25 mouse cellular contexts compared by ENCODE assay signal in genomic region chr12:106460650-106461049, GRCm38 (mm10).
DNase-seq lines count a peak whose midpoint lies in the region; ATAC-seq lines count a peak whose summit lies in the region.
"Had no signal": no experiment of that assay in that cellular context is flagged by ENCODE, and none has a peak within 500 bp of the region (broad histone marks: within the 10 kb centered on the region; RNA-seq: fewer than 3 reads in every experiment).

No protein-coding gene starts in this region.

- WGBS in forebrain, embryonic 10.5 days = 87% methylated on average over 7 of the region's 7 CpGs
- 83% methylated on average over 7 of the region's 7 CpGs for WGBS in forebrain, embryonic 12.5 days
- 80% methylated on average over 7 of the region's 7 CpGs for WGBS in midbrain, embryonic 11.5 days
- WGBS in midbrain, embryonic 13.5 days = 79% methylated on average over 7 of the region's 7 CpGs

- no peak for DNase-seq in forebrain, embryonic 10.5 days (ENCODE audit: extremely low spot score, low spot score)
- DNase-seq in midbrain, embryonic 11.5 days (ENCODE audit: low spot score, missing footprints) = peak; percentile 60
- peak; percentile 61 for DNase-seq in brain, adult 2 months (ENCODE audit: low read depth, low spot score)
- no peak for DNase-seq in adrenal gland, adult 18-20 months (ENCODE audit: low spot score in 2 of 2)
- DNase-seq: adrenal gland, adult 2 months; adrenal gland, postnatal 10 days; adrenal gland, postnatal 25 days; B cell, adult 2 months; cerebellum, adult 11-12 months; cerebellum, adult 2 months; cerebellum, adult 9-10 months; cerebellum, postnatal 10 days; cerebellum, postnatal 25 days; forebrain, postnatal 0 days had no signal

- no peak overlapping the region for H3K9ac ChIP-seq in forebrain, embryonic 12.5 days
- H3K9ac ChIP-seq in midbrain, embryonic 11.5 days (ENCODE audit: low read length) = no peak overlapping the region
- H3K9ac ChIP-seq in midbrain, embryonic 13.5 days (replicated peaks) = no peak overlapping the region
- H3K9ac ChIP-seq: embryonic facial prominence, embryonic 12.5 days; forebrain, embryonic 13.5 days; forebrain, embryonic 15.5 days; forebrain, postnatal 0 days had no signal

- H3K4me1 ChIP-seq in forebrain, embryonic 10.5 days = peaks cover 31% of the 10 kb centered on the region
- peaks cover 20% of the 10 kb centered on the region for H3K4me1 ChIP-seq in forebrain, embryonic 12.5 days
- peaks cover 17% of the 10 kb centered on the region for H3K4me1 ChIP-seq in midbrain, embryonic 11.5 days (ENCODE audit: control insufficient read depth, insufficient read depth, low read length)
- peaks cover 10% of the 10 kb centered on the region for H3K4me1 ChIP-seq in midbrain, embryonic 13.5 days (replicated peaks)
- H3K4me1 ChIP-seq: embryonic facial prominence, embryonic 12.5 days; forebrain, embryonic 15.5 days had no signal

- no peak overlapping the region for H3K4me3 ChIP-seq in forebrain, embryonic 10.5 days
- no peak overlapping the region for H3K4me3 ChIP-seq in forebrain, embryonic 12.5 days (replicated peaks)
- no peak overlapping the region for H3K4me3 ChIP-seq in midbrain, embryonic 11.5 days (ENCODE audit: low read depth, low read length)
- no peak overlapping the region for H3K4me3 ChIP-seq in midbrain, embryonic 13.5 days (replicated peaks)
- H3K4me3 ChIP-seq: embryonic facial prominence, embryonic 10.5 days; embryonic facial prominence, embryonic 12.5 days; forebrain, embryonic 13.5 days; forebrain, embryonic 15.5 days had no signal

- H3K4me2 ChIP-seq in forebrain, embryonic 12.5 days = no peak overlapping the region
- no peak overlapping the region for H3K4me2 ChIP-seq in midbrain, embryonic 11.5 days
- no peak overlapping the region for H3K4me2 ChIP-seq in midbrain, embryonic 13.5 days (replicated peaks)
- H3K4me2 ChIP-seq: embryonic facial prominence, embryonic 12.5 days; forebrain, embryonic 13.5 days; forebrain, embryonic 15.5 days had no signal

- ATAC-seq in forebrain, embryonic 12.5 days (ENCODE audit: low FRiP score) = no peak
- no peak for ATAC-seq in midbrain, embryonic 11.5 days (ENCODE audit: low FRiP score)
- ATAC-seq in midbrain, embryonic 13.5 days = no peak
- ATAC-seq: activated CD4-positive, CD25-positive, alpha-beta regulatory T cell, adult 4 months; CD4-positive, CD25-positive, alpha-beta regulatory T cell, adult 4 months; forebrain, embryonic 13.5 days; forebrain, embryonic 15.5 days; forebrain, postnatal 0 days; Patski had no signal

- H3K36me3 ChIP-seq in forebrain, embryonic 10.5 days (replicated peaks) = no peaks in the 10 kb centered on the region
- no peaks in the 10 kb centered on the region for H3K36me3 ChIP-seq in forebrain, embryonic 12.5 days (replicated peaks)
- no peaks in the 10 kb centered on the region for H3K36me3 ChIP-seq in midbrain, embryonic 11.5 days (ENCODE audit: control insufficient read depth, insufficient read depth, low read length)
- no peaks in the 10 kb centered on the region for H3K36me3 ChIP-seq in midbrain, embryonic 13.5 days
- H3K36me3 ChIP-seq: embryonic facial prominence, embryonic 10.5 days; embryonic facial prominence, embryonic 12.5 days; forebrain, embryonic 15.5 days; G1E had no signal

- H3K9me3 ChIP-seq in forebrain, embryonic 10.5 days = no peaks in the 10 kb centered on the region
- no peaks in the 10 kb centered on the region for H3K9me3 ChIP-seq in forebrain, embryonic 12.5 days
- H3K9me3 ChIP-seq in midbrain, embryonic 11.5 days (ENCODE audit: control insufficient read depth, low read length) = no peaks in the 10 kb centered on the region
- H3K9me3 ChIP-seq in midbrain, embryonic 13.5 days = no peaks in the 10 kb centered on the region
- H3K9me3 ChIP-seq: embryonic facial prominence, embryonic 10.5 days; embryonic facial prominence, embryonic 12.5 days; forebrain, embryonic 13.5 days; forebrain, embryonic 15.5 days had no signal

- 0 out of 2 replicates have a peak overlapping the region, but pooled peaks have one; percentile 15 for H3K27ac ChIP-seq in forebrain, embryonic 10.5 days
- no peak overlapping the region for H3K27ac ChIP-seq in forebrain, embryonic 12.5 days
- H3K27ac ChIP-seq in midbrain, embryonic 11.5 days (ENCODE audit: low read depth, low read length) = no peak overlapping the region
- no peak overlapping the region for H3K27ac ChIP-seq in midbrain, embryonic 13.5 days
- H3K27ac ChIP-seq: embryonic facial prominence, embryonic 10.5 days; embryonic facial prominence, embryonic 12.5 days; forebrain, embryonic 13.5 days; forebrain, embryonic 15.5 days had no signal

- peaks cover 37% of the 10 kb centered on the region for H3K27me3 ChIP-seq in forebrain, embryonic 10.5 days (ENCODE audit: poor library complexity, severe bottlenecking)
- H3K27me3 ChIP-seq in forebrain, embryonic 12.5 days = peaks cover 18% of the 10 kb centered on the region
- no peaks in the 10 kb centered on the region for H3K27me3 ChIP-seq in midbrain, embryonic 11.5 days (ENCODE audit: control insufficient read depth, insufficient read depth, low read length)
- peaks cover 13% of the 10 kb centered on the region for H3K27me3 ChIP-seq in midbrain, embryonic 13.5 days
- H3K27me3 ChIP-seq: CH12.LX; forebrain, embryonic 15.5 days had no signal

Comparison
In these comparisons a context has a peak if more than half of its experiments do, and no peak if none do; other contexts are left out.
1. DNase-seq: peak in midbrain, embryonic 11.5 days (single experiment) and brain, adult 2 months (single experiment); none in forebrain, embryonic 10.5 days (single experiment) and adrenal gland, adult 18-20 months (0 of 2).